Mouse (Mus musculus) adrenal gland, postnatal 10 days (tissue): ENCODE data around the gene AF067063. TPM values are rescaled to one million over a fixed set of nuclear protein-coding genes. Genes with fewer than 3 reads are reported as not detected.
"Not testable (repeated sequence)": the region's sequence is repeated elsewhere in the genome, so short reads cannot be mapped to it uniquely, and the experiment has no call there.

ENCODE experiments used
- DNase-seq: peaks from one replicate; pipeline ENCODE4 v3.0.0; 2021; ENCODE audit warnings: mixed read lengths
- long read RNA-seq, 2 experiments: library from polyadenylated mRNA; stranded (forward); transcript quantifications; one replicate each; pipeline ENCODE4 v2.0.0; 2021
- total RNA-seq, 2 experiments: library from RNA; stranded (reverse); gene quantifications; 2 replicates each; pipeline ENCODE4 v1.2.3; 2021

The AF067063 gene
- not detected for total RNA-seq
- long read RNA-seq, experiment 1, result 0 reads
- long read RNA-seq, experiment 2, result 0 reads

- not testable (repeated sequence) for DNase-seq
Measured at GRCm38 (mm10) chr13:119830116-119830515, at the start of gene AF067063. AF067063 (minus strand) TSS chr13:119830216.

- not testable (repeated sequence) for DNase-seq
Measured at GRCm38 (mm10) chr13:119864395-119864999, 34.5 kb upstream of the AF067063 start.

GRCm38 (mm10) chr13:119862399-119862798 is 32.4 kb upstream of the AF067063 start:
- DNase-seq, result not testable (repeated sequence)

GRCm38 (mm10) chr13:119839982-119840381 is 10.0 kb upstream of the AF067063 start:
- DNase-seq, result peak; percentile 3

GRCm38 (mm10) chr13:119837719-119838337 is 7.8 kb upstream of the AF067063 start:
- DNase-seq, result peak; percentile 68

- DNase-seq, result peak; percentile 28
Measured at GRCm38 (mm10) chr13:119836324-119836811, 6.4 kb upstream of the AF067063 start.

GRCm38 (mm10) chr13:119835320-119836056 is 5.5 kb upstream of the AF067063 start, which contains the start of gene D13Ertd608e:
D13Ertd608e (plus strand) TSS chr13:119836006.
- peak; percentile 66 for DNase-seq

- no peak for DNase-seq
Measured at GRCm38 (mm10) chr13:119817579-119818206, 12.3 kb downstream of the AF067063 start.

GRCm38 (mm10) chr13:119816798-119817197 is 13.2 kb downstream of the AF067063 start:
- DNase-seq, result no peak

GRCm38 (mm10) chr13:119810031-119810430 is 20.0 kb downstream of the AF067063 start:
- no peak for DNase-seq

- DNase-seq, result no peak
Measured at GRCm38 (mm10) chr13:119808937-119809336, 21.1 kb downstream of the AF067063 start.

GRCm38 (mm10) chr13:119797656-119798055 is 32.4 kb downstream of the AF067063 start:
- no peak for DNase-seq

- no peak for DNase-seq
Measured at GRCm38 (mm10) chr13:119792791-119793404, 37.1 kb downstream of the AF067063 start.

GRCm38 (mm10) chr13:119791580-119792135 is 38.4 kb downstream of the AF067063 start:
- DNase-seq, result no peak

- DNase-seq, result peak; percentile 96
Measured at GRCm38 (mm10) chr13:119790761-119791579, 39.0 kb downstream of the AF067063 start, which contains the start of gene Zfp131. Zfp131 (minus strand) TSS chr13:119790889.

GRCm38 (mm10) chr13:119789851-119790717 is 39.9 kb downstream of the AF067063 start:
- DNase-seq, result peak; percentile 75

GRCm38 (mm10) chr13:119783581-119783980 is 46.4 kb downstream of the AF067063 start:
- no peak for DNase-seq
